In the genomic region with DNA sequence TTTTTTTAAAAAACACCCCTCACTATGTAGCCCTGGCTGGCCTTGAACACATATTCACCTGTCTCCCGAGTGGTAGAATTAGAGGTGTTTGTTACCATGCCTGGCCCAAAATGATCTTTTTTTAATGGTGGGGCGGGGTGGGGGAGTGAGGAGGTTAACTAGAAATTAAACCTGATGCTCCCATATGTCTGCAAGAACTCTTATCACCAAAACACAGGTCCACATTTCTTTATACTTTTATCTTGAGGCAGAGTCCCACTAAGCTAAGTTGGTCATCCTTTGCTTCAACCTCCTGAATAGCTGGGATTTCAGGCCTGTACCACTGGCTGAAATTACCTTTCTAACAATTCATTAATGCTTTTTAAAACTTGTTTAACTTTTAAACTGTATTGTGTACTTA, we compare ENCODE assay signal across 29 mouse cellular contexts. TPM values are rescaled to one million over a fixed set of nuclear protein-coding genes. Genes with fewer than 3 reads are reported as not detected.
DNase-seq lines count a peak whose midpoint lies in the region; ATAC-seq and TF ChIP-seq lines count a peak whose summit lies in the region.
"Had no signal": no experiment of that assay in that cellular context is flagged by ENCODE, and none has a peak within 500 bp of the region (broad histone marks: within the 10 kb centered on the region; RNA-seq: fewer than 3 reads in every experiment).

No protein-coding gene starts in this region.

- peaks cover 5 to 31% of the 10 kb centered on the region in 2 experiments for H3K36me3 ChIP-seq in MEL (ENCODE audit: control insufficient read depth in 1 of 2, insufficient read depth in 2 of 2, low read length in 2 of 2)
- H3K36me3 ChIP-seq in liver, embryonic 11.5 days (ENCODE audit: control insufficient read depth, insufficient read depth, low read length), result no peaks in the 10 kb centered on the region; the same call in 1 of the 2 replicates
- H3K36me3 ChIP-seq in liver, embryonic 16.5 days (ENCODE audit: control insufficient read depth, insufficient read depth), result no peaks in the 10 kb centered on the region; the same call in 1 of the 2 replicates
- H3K36me3 ChIP-seq in hindbrain, embryonic 13.5 days, result peaks cover 10% of the 10 kb centered on the region

- whole genome bisulfite sequencing in liver, embryonic 11.5 days, result 65% methylated on average over 2 of the region's 2 CpGs
- 28% methylated on average over 2 of the region's 2 CpGs for WGBS in liver, embryonic 16.5 days (ENCODE audit: insufficient replicate concordance)
- 93% methylated on average over 2 of the region's 2 CpGs for WGBS in hindbrain, embryonic 13.5 days

- H3K4me3 ChIP-seq in MEL (ENCODE audit: control insufficient read depth in 1 of 2, insufficient read depth in 1 of 2, low read depth in 2 of 2, low read length in 2 of 2), result no peak overlapping the region
- H3K4me3 ChIP-seq in liver, embryonic 11.5 days (ENCODE audit: low read depth, low read length), result no peak overlapping the region
- H3K4me3 ChIP-seq in liver, embryonic 16.5 days (ENCODE audit: low read depth, low read length), result no peak overlapping the region
- H3K4me3 ChIP-seq in hindbrain, embryonic 13.5 days, result no peak overlapping the region
- H3K4me3 ChIP-seq: embryonic facial prominence, embryonic 13.5 days; hindbrain, embryonic 10.5 days; limb, embryonic 13.5 days; midbrain, embryonic 12.5 days; neural tube, embryonic 13.5 days had no signal

- H3K4me2 ChIP-seq in liver, embryonic 11.5 days, result peak overlapping the region; percentile 25
- peak overlapping the region; percentile 26 for H3K4me2 ChIP-seq in liver, embryonic 16.5 days (ENCODE audit: low read depth, low read length)
- H3K4me2 ChIP-seq in hindbrain, embryonic 13.5 days, result no peak overlapping the region
- H3K4me2 ChIP-seq: embryonic facial prominence, embryonic 13.5 days; heart, embryonic 11.5 days; limb, embryonic 13.5 days; midbrain, embryonic 12.5 days; neural tube, embryonic 13.5 days had no signal

- ATAC-seq in common myeloid progenitor, adult 5-6 weeks (replicated peaks; ENCODE audit: low read depth, poor library complexity, severe bottlenecking), result 0 out of 2 replicates have a peak, but pooled peaks have one; percentile 50
- ATAC-seq in liver, embryonic 11.5 days (replicated peaks; ENCODE audit: low FRiP score), result peak; percentile 83
- ATAC-seq in liver, embryonic 16.5 days (ENCODE audit: low read depth), result peak; percentile 89
- no peak for ATAC-seq in monocyte, adult 5-6 weeks (replicated peaks; ENCODE audit: insufficient number of reproducible peaks, low FRiP score, low TSS enrichment, poor library complexity, severe bottlenecking)
- no peak for ATAC-seq in hindbrain, embryonic 13.5 days (ENCODE audit: low FRiP score)
- ATAC-seq: forebrain, embryonic 14.5 days; hindbrain, embryonic 16.5 days; Patski had no signal

- no peak for TF ChIP-seq RAD21 in MEL (IDR thresholded peaks at IDR 0.05; ENCODE audit: low read depth, low read length)

- H3K4me1 ChIP-seq in MEL (ENCODE audit: control insufficient read depth in 1 of 2, insufficient read depth in 2 of 2, low read length in 2 of 2), result peaks cover 10 to 17% of the 10 kb centered on the region in 2 experiments
- peaks cover 23% of the 10 kb centered on the region for H3K4me1 ChIP-seq in liver, embryonic 11.5 days (replicated peaks; ENCODE audit: control insufficient read depth, insufficient read depth, low read length)
- peaks cover 52% of the 10 kb centered on the region for H3K4me1 ChIP-seq in liver, embryonic 16.5 days (ENCODE audit: control insufficient read depth, low read depth, low read length)
- H3K4me1 ChIP-seq in hindbrain, embryonic 13.5 days (replicated peaks), result no peaks in the 10 kb centered on the region
- H3K4me1 ChIP-seq: embryonic facial prominence, embryonic 13.5 days; hindbrain, embryonic 10.5 days; limb, embryonic 13.5 days; midbrain, embryonic 12.5 days; neural tube, embryonic 13.5 days had no signal

- H3K79me2 ChIP-seq in MEL (ENCODE audit: control insufficient read depth, insufficient read depth, low read length, poor library complexity), result peaks cover 69% of the 10 kb centered on the region

- no peak for TF ChIP-seq CTCF in MEL (IDR thresholded peaks at IDR 0.05 in 2 of 3, conservative IDR thresholded peaks at IDR 0.05 in 1 of 3; ENCODE audit: control insufficient read depth in 1 of 3, insufficient read depth in 1 of 3, low read depth in 2 of 3, low read length in 3 of 3, poor library complexity in 1 of 3, severe bottlenecking in 1 of 3)

- no peaks in the 10 kb centered on the region for H3K27me3 ChIP-seq in MEL (ENCODE audit: control insufficient read depth in 1 of 2, insufficient read depth in 2 of 2, low read length in 2 of 2)
- H3K27me3 ChIP-seq in liver, embryonic 11.5 days (replicated peaks; ENCODE audit: control insufficient read depth, insufficient read depth, low read length), result no peaks in the 10 kb centered on the region
- no peaks in the 10 kb centered on the region for H3K27me3 ChIP-seq in liver, embryonic 16.5 days (ENCODE audit: control insufficient read depth, insufficient read depth, low read depth, low read length)
- H3K27me3 ChIP-seq in hindbrain, embryonic 13.5 days, result no peaks in the 10 kb centered on the region
- H3K27me3 ChIP-seq: embryonic facial prominence, embryonic 13.5 days; limb, embryonic 13.5 days; midbrain, embryonic 12.5 days; neural tube, embryonic 13.5 days; Patski had no signal

- H3K9ac ChIP-seq in MEL (ENCODE audit: control insufficient read depth, low read depth, low read length, poor library complexity, severe bottlenecking), result no peak overlapping the region
- H3K9ac ChIP-seq in liver, embryonic 11.5 days (ENCODE audit: low read depth, low read length), result no peak overlapping the region
- H3K9ac ChIP-seq in liver, embryonic 16.5 days (ENCODE audit: low read depth, low read length), result peak overlapping the region; percentile 2; the same call in 1 of the 2 replicates
- H3K9ac ChIP-seq in hindbrain, embryonic 13.5 days, result no peak overlapping the region
- H3K9ac ChIP-seq: embryonic facial prominence, embryonic 13.5 days; limb, embryonic 13.5 days; midbrain, embryonic 12.5 days; neural tube, embryonic 13.5 days had no signal

- H3K27ac ChIP-seq in MEL (ENCODE audit: control insufficient read depth, low read depth, low read length), result no peak overlapping the region
- no peak overlapping the region for H3K27ac ChIP-seq in liver, embryonic 11.5 days (ENCODE audit: low read depth, low read length)
- H3K27ac ChIP-seq in liver, embryonic 16.5 days (ENCODE audit: low read length), result peak overlapping the region; percentile 84
- no peak overlapping the region for H3K27ac ChIP-seq in hindbrain, embryonic 13.5 days
- H3K27ac ChIP-seq: embryonic facial prominence, embryonic 13.5 days; hindbrain, embryonic 10.5 days; kidney, postnatal 0 days; limb, embryonic 13.5 days; midbrain, embryonic 12.5 days; neural tube, embryonic 13.5 days had no signal

- TF ChIP-seq EP300 in MEL (IDR thresholded peaks at IDR 0.05; ENCODE audit: low read depth in 1 of 2, low read length in 2 of 2), result peak in 1 of 2 experiments; percentile 48; a peak in 1 of 4 replicates

- no peak for TF ChIP-seq POLR2A in MEL (IDR thresholded peaks at IDR 0.05; ENCODE audit: control insufficient read depth in 1 of 2, insufficient read depth in 1 of 2, low read depth in 1 of 2, low read length in 2 of 2, poor library complexity in 1 of 2)

- DNase-seq in MEL (ENCODE audit: low read depth, low spot score), result no peak
- no peak for DNase-seq in liver, embryonic 11.5 days (ENCODE audit: low spot score)
- no peak for DNase-seq in Muller cell, postnatal 12 days (ENCODE audit: inconsistent ontology term)
- DNase-seq in heart, postnatal 4 days, result no peak
- DNase-seq: adrenal gland, postnatal 25 days; B cell, adult 2 months; cerebellum, adult 9-10 months; cerebellum, postnatal 36 days; gastrocnemius, postnatal 25 days; heart, adult 18-20 months; kidney, adult 8-10 months; kidney, postnatal 4 days; lung, adult 2 months; lung, postnatal 10 days; thymus, postnatal 14 days had no signal

- H3K9me3 ChIP-seq in MEL (replicated peaks; ENCODE audit: insufficient read depth, low read length), result no peaks in the 10 kb centered on the region
- H3K9me3 ChIP-seq in liver, embryonic 11.5 days (ENCODE audit: control insufficient read depth, low read length), result no peaks in the 10 kb centered on the region
- no peaks in the 10 kb centered on the region for H3K9me3 ChIP-seq in liver, embryonic 16.5 days (replicated peaks; ENCODE audit: control insufficient read depth, low read length)
- H3K9me3 ChIP-seq in hindbrain, embryonic 13.5 days, result peaks cover 22% of the 10 kb centered on the region

TF ChIP-seq in MEL, 35 proteins besides CTCF, POLR2A, EP300 and RAD21:
- TF ChIP-seq MEF2A (IDR thresholded peaks at IDR 0.05; ENCODE audit: extremely low read depth, insufficient replicate concordance, low read depth, low read length, poor library complexity, severe bottlenecking) (no peak), RCOR1 (IDR thresholded peaks at IDR 0.05; ENCODE audit: low read depth, low read length) (no peak), TCF12 (IDR thresholded peaks at IDR 0.05; ENCODE audit: low read depth, low read length) (0 out of 2 replicates have a peak, but pooled peaks have one; percentile 13), NRF1 (IDR thresholded peaks at IDR 0.05; ENCODE audit: insufficient read depth, low read depth, low read length, poor library complexity, severe bottlenecking) (no peak), ZC3H11A (IDR thresholded peaks at IDR 0.05; ENCODE audit: low read depth, low read length) (no peak), HCFC1 (IDR thresholded peaks at IDR 0.05; ENCODE audit: low read depth, low read length) (no peak), POLR2AphosphoS5 (IDR thresholded peaks at IDR 0.05; ENCODE audit: borderline replicate concordance, low read depth, low read length) (no peak), ZNF384 (IDR thresholded peaks at IDR 0.05; ENCODE audit: low read depth, low read length) (no peak), E2F4 (IDR thresholded peaks at IDR 0.05; ENCODE audit: borderline replicate concordance, low read depth, low read length) (no peak), GABPA (IDR thresholded peaks at IDR 0.05; ENCODE audit: low read depth, low read length) (no peak), SMC3 (IDR thresholded peaks at IDR 0.05; ENCODE audit: low read depth, low read length) (no peak), TAL1 (IDR thresholded peaks at IDR 0.05; ENCODE audit: low read length) (peak; percentile 61), MYB (IDR thresholded peaks at IDR 0.05; ENCODE audit: low read depth, low read length) (no peak)

RNA-seq across cellular contexts. Expression of gene Rab10, which starts 13.7 kb away (rescaled TPM):
- 62.5 and 67.7 TPM in 2 replicates for total RNA-seq in MEL (2012; rRNA removed)
- 10 to 100 TPM; 41.3 to 71.8 TPM for polyA plus RNA-seq in MEL (2012; ENCODE audit: insufficient read depth in 1 of 2, insufficient read length in 2 of 2, low read depth in 1 of 2, low replicate concordance in 2 of 2, missing spikeins in 1 of 2)
- total RNA-seq in common myeloid progenitor, adult 5-6 weeks (2017), result 138 and 146 TPM in 2 replicates
- polyA plus RNA-seq in liver, embryonic 11.5 days (2014; fragmentation: Nextera tagmentation; extraction: Ambion mirVana), result 70.9 and 71.1 TPM in 2 replicates
- polyA plus RNA-seq in liver, embryonic 16.5 days (2015; fragmentation: Nextera tagmentation; extraction: Ambion mirVana), result 37.5 and 40.5 TPM in 2 replicates
- total RNA-seq in monocyte, adult 5-6 weeks (2017), result 146 to 170 TPM (median 169 TPM) in 3 replicates
- polyA plus RNA-seq in hindbrain, embryonic 13.5 days (2015; fragmentation: Nextera tagmentation; extraction: Ambion mirVana), result 136 and 138 TPM in 2 replicates
- 100 to 1,000 TPM; 113 to 115 TPM for total RNA-seq in heart, postnatal 4 days (2021)

Comparison
In these comparisons a context has a peak if more than half of its experiments do, and no peak if none do; other contexts are left out.
1. ATAC-seq: peak in common myeloid progenitor, adult 5-6 weeks (single experiment), liver, embryonic 11.5 days (single experiment) and liver, embryonic 16.5 days (single experiment); none in monocyte, adult 5-6 weeks (single experiment) and hindbrain, embryonic 13.5 days (single experiment).